Mouse (Mus musculus) embryo, embryonic 10 days (tissue): ENCODE measurements around the gene Bcr.

Experiments used
- DNase-seq: peaks from one replicate; pipeline ENCODE4 v3.0.0-alpha.2; 2015; ENCODE audit warnings: low spot score

The Bcr gene

GRCm38 (mm10) chr10:75058336-75058735, 2.1 kb upstream of the Bcr start:
- no peak for DNase-seq

GRCm38 (mm10) chr10:75058761-75059395, 1.5 kb upstream of the Bcr start:
- DNase-seq, result peak; percentile 54

- DNase-seq, result peak; percentile 84
Measured at GRCm38 (mm10) chr10:75059396-75059795, 996 bp upstream of the Bcr start.

GRCm38 (mm10) chr10:75060843-75061235, 447 bp downstream of the Bcr start:
- DNase-seq, result peak; percentile 47

GRCm38 (mm10) chr10:75061341-75062188, 1.2 kb downstream of the Bcr start:
- peak; percentile 50 for DNase-seq

GRCm38 (mm10) chr10:75062189-75062561, 1.8 kb downstream of the Bcr start:
- DNase-seq, result no peak

- no peak for DNase-seq
Measured at GRCm38 (mm10) chr10:75062621-75063020, 2.2 kb downstream of the Bcr start.

GRCm38 (mm10) chr10:75063301-75063965, 3.0 kb downstream of the Bcr start:
- DNase-seq, result no peak

GRCm38 (mm10) chr10:75065691-75066090, 5.3 kb downstream of the Bcr start:
- DNase-seq, result no peak

GRCm38 (mm10) chr10:75067446-75067845, 7.1 kb downstream of the Bcr start:
- DNase-seq, result no peak

- no peak for DNase-seq
Measured at GRCm38 (mm10) chr10:75068086-75068485, 7.7 kb downstream of the Bcr start.

GRCm38 (mm10) chr10:75068624-75069328, 8.4 kb downstream of the Bcr start:
- DNase-seq, result no peak

- no peak for DNase-seq
Measured at GRCm38 (mm10) chr10:75070281-75070976, 10.0 kb downstream of the Bcr start.

GRCm38 (mm10) chr10:75075665-75076064, 15.3 kb downstream of the Bcr start:
- DNase-seq, result no peak

- DNase-seq, result no peak
Measured at GRCm38 (mm10) chr10:75078174-75079128, 18.1 kb downstream of the Bcr start.

GRCm38 (mm10) chr10:75085330-75085729, 24.9 kb downstream of the Bcr start:
- DNase-seq, result no peak

- no peak for DNase-seq
Measured at GRCm38 (mm10) chr10:75088471-75088870, 28.1 kb downstream of the Bcr start.

GRCm38 (mm10) chr10:75091478-75092152, 31.2 kb downstream of the Bcr start:
- DNase-seq, result no peak

GRCm38 (mm10) chr10:75093252-75093987, 33.0 kb downstream of the Bcr start:
- DNase-seq, result peak; percentile 71
